Mouse (Mus musculus) cerebellum, adult (tissue): ENCODE data around the gene Ptprk.

Experiments used
- ATAC-seq: cut with Nextera tagmentation; 2 replicates; pipeline ENCODE4 v1.9.2; 2017; ENCODE audit warnings: mild to moderate bottlenecking, moderate library complexity, mixed read lengths; ENCODE audit not compliant: insufficient number of reproducible peaks, low FRiP score, low TSS enrichment

The Ptprk gene

GRCm38 (mm10) chr10:28112826-28113589 is 38.4 kb downstream of the Ptprk start:
- no peak for ATAC-seq

GRCm38 (mm10) chr10:28113879-28114278 is 39.3 kb downstream of the Ptprk start:
- ATAC-seq = no peak

GRCm38 (mm10) chr10:28116982-28117381 is 42.4 kb downstream of the Ptprk start:
- ATAC-seq = no peak

- no peak for ATAC-seq
Observed at GRCm38 (mm10) chr10:28118783-28119365, 44.3 kb downstream of the Ptprk start.

GRCm38 (mm10) chr10:28123881-28124280 is 49.3 kb downstream of the Ptprk start:
- no peak for ATAC-seq

- ATAC-seq = no peak
Observed at GRCm38 (mm10) chr10:28128011-28128410, 53.4 kb downstream of the Ptprk start.

- no peak for ATAC-seq
Observed at GRCm38 (mm10) chr10:28128450-28128849, 53.8 kb downstream of the Ptprk start.

GRCm38 (mm10) chr10:28130422-28130821 is 55.8 kb downstream of the Ptprk start:
- no peak for ATAC-seq

- no peak for ATAC-seq
Observed at GRCm38 (mm10) chr10:28133770-28134169, 59.1 kb downstream of the Ptprk start.

- ATAC-seq = no peak
Observed at GRCm38 (mm10) chr10:28138399-28138798, 63.8 kb downstream of the Ptprk start.

GRCm38 (mm10) chr10:28144459-28144858 is 69.8 kb downstream of the Ptprk start:
- ATAC-seq = no peak

- 0 out of 2 replicates have a peak, but pooled peaks have one; percentile 29 for ATAC-seq
Observed at GRCm38 (mm10) chr10:28145326-28145725, 70.7 kb downstream of the Ptprk start.

GRCm38 (mm10) chr10:28155688-28156685 is 81.4 kb downstream of the Ptprk start:
- peak; percentile 36; the same call in 1 of the 2 replicates for ATAC-seq

- no peak for ATAC-seq
Observed at GRCm38 (mm10) chr10:28159716-28160115, 85.1 kb downstream of the Ptprk start.

GRCm38 (mm10) chr10:28161306-28161705 is 86.7 kb downstream of the Ptprk start:
- no peak for ATAC-seq

- ATAC-seq = no peak
Observed at GRCm38 (mm10) chr10:28164250-28164649, 89.6 kb downstream of the Ptprk start.

- no peak for ATAC-seq
Observed at GRCm38 (mm10) chr10:28164746-28165145, 90.1 kb downstream of the Ptprk start.

- ATAC-seq = no peak
Observed at GRCm38 (mm10) chr10:28166610-28167009, 92.0 kb downstream of the Ptprk start.

GRCm38 (mm10) chr10:28167097-28167496 is 92.5 kb downstream of the Ptprk start:
- ATAC-seq = no peak

- no peak for ATAC-seq
Observed at GRCm38 (mm10) chr10:28171196-28171595, 96.6 kb downstream of the Ptprk start.

- ATAC-seq = no peak
Observed at GRCm38 (mm10) chr10:28178876-28179275, 104.3 kb downstream of the Ptprk start.
